ENCODE assay signal across 8 mouse cellular contexts in the genomic region with DNA sequence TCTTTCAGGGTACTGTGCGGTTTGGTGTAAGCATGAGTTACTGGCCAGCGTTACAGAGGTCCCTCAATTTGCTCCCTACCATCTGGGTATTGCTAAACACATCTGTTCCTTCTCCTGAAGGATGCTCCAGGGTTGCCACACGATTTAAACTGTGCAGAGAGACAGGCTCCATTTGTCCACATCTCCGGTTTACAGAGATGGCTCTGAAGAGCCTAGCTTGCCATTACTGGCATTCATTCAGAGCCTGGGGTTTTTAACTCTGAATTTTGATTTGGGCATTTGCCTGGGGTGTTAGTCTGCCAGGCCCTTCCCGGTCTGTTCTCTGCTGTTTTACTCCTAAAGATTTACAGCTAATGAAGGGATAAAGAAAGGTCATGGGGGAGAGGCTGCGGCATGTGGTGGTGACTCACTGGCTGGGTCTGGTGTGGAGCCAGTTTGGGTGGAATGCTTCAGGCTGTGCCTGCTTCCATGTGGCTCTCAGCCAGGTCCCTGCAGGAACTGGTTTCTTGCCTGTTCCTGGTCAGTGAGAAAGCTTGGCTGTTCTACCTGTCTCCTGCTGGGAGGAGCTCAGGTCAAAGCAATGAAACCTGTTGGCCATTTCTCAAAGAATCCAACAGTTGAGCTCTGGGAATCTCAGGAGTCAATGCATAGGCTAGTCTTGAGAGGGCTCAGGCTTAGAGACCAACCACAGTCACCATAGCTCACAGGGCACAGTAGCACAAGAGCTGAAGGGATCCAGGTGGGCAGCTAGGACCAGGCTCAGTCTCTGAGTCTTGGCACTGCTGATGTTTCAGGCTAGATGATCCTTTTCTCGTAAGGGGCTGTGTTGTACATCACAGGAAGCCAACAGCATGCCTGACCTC.
DNase-seq lines count a peak whose midpoint lies in the region; ATAC-seq and TF ChIP-seq lines count a peak whose summit lies in the region.

No protein-coding gene starts in this region.

- WGBS in embryonic facial prominence, embryonic 13.5 days = 65% methylated on average over 7 of the region's 7 CpGs
- 72% methylated on average over 7 of the region's 7 CpGs for WGBS in embryonic facial prominence, embryonic 10.5 days
- 35% methylated on average over 7 of the region's 7 CpGs for WGBS in hindbrain, embryonic 16.5 days
- 40% methylated on average over 7 of the region's 7 CpGs for WGBS in limb, embryonic 14.5 days

- H3K27me3 ChIP-seq in embryonic facial prominence, embryonic 13.5 days = no peaks in the 10 kb centered on the region
- H3K27me3 ChIP-seq in embryonic facial prominence, embryonic 10.5 days (replicated peaks; ENCODE audit: low read depth, poor library complexity, severe bottlenecking) = no peaks in the 10 kb centered on the region
- H3K27me3 ChIP-seq in hindbrain, embryonic 16.5 days (replicated peaks; ENCODE audit: control insufficient read depth, insufficient read depth, low read length) = no peaks in the 10 kb centered on the region; the same call in 1 of the 2 replicates
- H3K27me3 ChIP-seq in limb, embryonic 14.5 days (ENCODE audit: control insufficient read depth, insufficient read depth, low read length) = no peaks in the 10 kb centered on the region

- H3K4me1 ChIP-seq in embryonic facial prominence, embryonic 13.5 days = peaks cover 11% of the 10 kb centered on the region; the same call in 1 of the 2 replicates
- peaks cover 21% of the 10 kb centered on the region for H3K4me1 ChIP-seq in embryonic facial prominence, embryonic 10.5 days
- H3K4me1 ChIP-seq in hindbrain, embryonic 16.5 days (ENCODE audit: control insufficient read depth, insufficient read depth, low read depth, low read length) = peaks cover 9% of the 10 kb centered on the region; the same call in 1 of the 2 replicates
- peaks cover 15% of the 10 kb centered on the region for H3K4me1 ChIP-seq in limb, embryonic 14.5 days (ENCODE audit: control insufficient read depth, insufficient read depth, low read length)

- H3K4me2 ChIP-seq in embryonic facial prominence, embryonic 13.5 days = no peak overlapping the region
- no peak overlapping the region for H3K4me2 ChIP-seq in hindbrain, embryonic 16.5 days (ENCODE audit: low read length)
- H3K4me2 ChIP-seq in limb, embryonic 14.5 days (replicated peaks; ENCODE audit: low read depth, low read length, severe bottlenecking) = no peak overlapping the region

- H3K27ac ChIP-seq in embryonic facial prominence, embryonic 13.5 days = 0 out of 2 replicates have a peak overlapping the region, but pooled peaks have one; percentile 5
- no peak overlapping the region; the same call in 1 of the 2 replicates for H3K27ac ChIP-seq in embryonic facial prominence, embryonic 10.5 days (replicated peaks)
- no peak overlapping the region for H3K27ac ChIP-seq in hindbrain, embryonic 16.5 days (ENCODE audit: low read depth, low read length)
- no peak overlapping the region for H3K27ac ChIP-seq in limb, embryonic 14.5 days (replicated peaks; ENCODE audit: low read depth, low read length)

- no peak overlapping the region for H3K4me3 ChIP-seq in embryonic facial prominence, embryonic 13.5 days
- H3K4me3 ChIP-seq in embryonic facial prominence, embryonic 10.5 days = no peak overlapping the region
- no peak overlapping the region for H3K4me3 ChIP-seq in hindbrain, embryonic 16.5 days (ENCODE audit: low read length)
- no peak overlapping the region for H3K4me3 ChIP-seq in limb, embryonic 14.5 days (replicated peaks; ENCODE audit: low read length)

- no peak for ATAC-seq in embryonic facial prominence, embryonic 13.5 days (ENCODE audit: insufficient number of reproducible peaks, insufficient read depth, low FRiP score, low TSS enrichment, low read depth)
- peak; percentile 93 for ATAC-seq in cerebellum, adult (ENCODE audit: insufficient number of reproducible peaks, low FRiP score, low TSS enrichment)
- ATAC-seq in hindbrain, embryonic 16.5 days = peak; percentile 88
- ATAC-seq in limb, embryonic 14.5 days (ENCODE audit: low FRiP score, low read depth) = peak; percentile 71

- H3K9me3 ChIP-seq in embryonic facial prominence, embryonic 13.5 days = no peaks in the 10 kb centered on the region
- H3K9me3 ChIP-seq in embryonic facial prominence, embryonic 10.5 days = no peaks in the 10 kb centered on the region
- H3K9me3 ChIP-seq in hindbrain, embryonic 16.5 days (ENCODE audit: control insufficient read depth, low read length) = no peaks in the 10 kb centered on the region
- H3K9me3 ChIP-seq in limb, embryonic 14.5 days (ENCODE audit: control insufficient read depth, low read length) = no peaks in the 10 kb centered on the region

- no peaks in the 10 kb centered on the region for H3K36me3 ChIP-seq in embryonic facial prominence, embryonic 13.5 days
- H3K36me3 ChIP-seq in embryonic facial prominence, embryonic 10.5 days (replicated peaks) = no peaks in the 10 kb centered on the region
- no peaks in the 10 kb centered on the region for H3K36me3 ChIP-seq in hindbrain, embryonic 16.5 days (ENCODE audit: control insufficient read depth, insufficient read depth, low read length)
- H3K36me3 ChIP-seq in limb, embryonic 14.5 days (ENCODE audit: control insufficient read depth, insufficient read depth, low read length) = no peaks in the 10 kb centered on the region

- no peak for TF ChIP-seq POLR2A in limb, embryonic 14.5 days (IDR thresholded peaks at IDR 0.05; ENCODE audit: borderline replicate concordance, extremely low read depth, insufficient read depth, insufficient read length)

- no peak for DNase-seq in embryonic facial prominence, embryonic 10.5 days (ENCODE audit: low spot score)
- peak; percentile 77 for DNase-seq in gastrocnemius, postnatal 10 days
- peak; percentile 62 for DNase-seq in limb, embryonic 14.5 days (ENCODE audit: low spot score)
- DNase-seq in right cerebral cortex, postnatal 10 days (ENCODE audit: low spot score in 2 of 2) = peak; percentile 52 to 63
- DNase-seq in B cell, adult 2 months = no peak

- no peak overlapping the region for H3K9ac ChIP-seq in embryonic facial prominence, embryonic 13.5 days
- H3K9ac ChIP-seq in hindbrain, embryonic 16.5 days (ENCODE audit: low read depth, low read length) = no peak overlapping the region
- H3K9ac ChIP-seq in limb, embryonic 14.5 days (ENCODE audit: low read depth, low read length, severe bottlenecking) = no peak overlapping the region

Comparison
In these comparisons a context has a peak if more than half of its experiments do, and no peak if none do; other contexts are left out.
1. DNase-seq: peak in gastrocnemius, postnatal 10 days (single experiment), limb, embryonic 14.5 days (single experiment) and right cerebral cortex, postnatal 10 days (2 of 2); none in embryonic facial prominence, embryonic 10.5 days (single experiment) and B cell, adult 2 months (0 of 2).